Mouse (Mus musculus) MEL (cell line): Measurements from ENCODE around the gene Akap1. TPM values are rescaled to one million over a fixed set of nuclear protein-coding genes. Genes with fewer than 3 reads are reported as not detected.
A peak's percentile ranks its signal among the peaks of the same experiment; 100 is the strongest.

Experiments used
- DNase-seq: peaks from one replicate; pipeline ENCODE4 v3.0.0; 2011; ENCODE audit warnings: low read depth, low spot score
- H3K27ac ChIP-seq: 2 replicates; pipeline ENCODE4 v1.5.1; 2012; ENCODE audit warnings: low read depth, mild to moderate bottlenecking, control low read depth, low read length, moderate library complexity; ENCODE audit not compliant: control insufficient read depth
- H3K27me3 ChIP-seq, 2 experiments: fragments of 150-350 bp in 1 of 2; sonication (generic) in 1 of 2; 2 replicates each; pipeline ENCODE4 v1.6.1; 2012; ENCODE audit warnings: low read length in 2 of 2, mild to moderate bottlenecking in 2 of 2, improper control_type of control experiment in 1 of 2, moderate library complexity in 1 of 2; ENCODE audit not compliant: insufficient read depth in 2 of 2, control insufficient read depth in 1 of 2
- H3K36me3 ChIP-seq, 2 experiments: 2 replicates each; pipeline ENCODE4 v1.6.1; 2012 to 2014; ENCODE audit warnings: low read length in 2 of 2, improper control_type of control experiment in 1 of 2, inconsistent platforms in 1 of 2, mild to moderate bottlenecking in 1 of 2; ENCODE audit not compliant: insufficient read depth in 2 of 2, control insufficient read depth in 1 of 2
- H3K4me1 ChIP-seq, 2 experiments: fragments of 150-350 bp in 1 of 2; sonication (generic) in 1 of 2; 2 replicates each; pipeline ENCODE4 v1.6.1; 2012; ENCODE audit warnings: low read length in 2 of 2, improper control_type of control experiment in 1 of 2, mild to moderate bottlenecking in 1 of 2; ENCODE audit not compliant: insufficient read depth in 2 of 2, control insufficient read depth in 1 of 2
- H3K4me3 ChIP-seq, 2 experiments: fragments of 150-350 bp in 1 of 2; sonication (generic) in 1 of 2; 2 replicates each; pipeline ENCODE4 v1.5.1; 2012; ENCODE audit warnings: low read depth in 2 of 2, low read length in 2 of 2, mild to moderate bottlenecking in 2 of 2, moderate library complexity in 2 of 2, control low read depth in 1 of 2, improper control_type of control experiment in 1 of 2; ENCODE audit not compliant: control insufficient read depth in 1 of 2, insufficient read depth in 1 of 2
- H3K79me2 ChIP-seq: 2 replicates; pipeline ENCODE4 v1.6.1; 2012; ENCODE audit warnings: mild to moderate bottlenecking, low read length, moderate library complexity; ENCODE audit not compliant: control insufficient read depth, poor library complexity, insufficient read depth
- H3K9ac ChIP-seq: 2 replicates; pipeline ENCODE4 v1.6.1; 2012; ENCODE audit warnings: low read depth, mild to moderate bottlenecking, control low read depth, low read length, moderate library complexity; ENCODE audit not compliant: control insufficient read depth, poor library complexity, severe bottlenecking
- H3K9me3 ChIP-seq: fragments of 150-350 bp; sonication (generic); replicated peaks from 2 replicates; pipeline ENCODE4 v1.6.1; 2012; ENCODE audit warnings: mild to moderate bottlenecking, low read length, improper control_type of control experiment, moderate library complexity; ENCODE audit not compliant: insufficient read depth
- CTCF ChIP-seq, 3 experiments: IDR thresholded peaks in 2 of 3; conservative IDR thresholded peaks in 1 of 3; 2 replicates each; pipeline ENCODE4 v1.5.1; 2011 to 2012; ENCODE audit warnings: low read length in 3 of 3, low read depth in 2 of 3, mild to moderate bottlenecking in 2 of 3, improper control_type of control experiment in 1 of 3, inconsistent platforms in 1 of 3, mixed read lengths in 1 of 3, moderate library complexity in 1 of 3; ENCODE audit not compliant: control insufficient read depth in 1 of 3, insufficient read depth in 1 of 3, poor library complexity in 1 of 3, severe bottlenecking in 1 of 3
- E2F4 ChIP-seq: IDR thresholded peaks from 2 replicates; pipeline ENCODE4 v1.6.1; 2011; ENCODE audit warnings: low read depth, low read length, improper control_type of control experiment, borderline replicate concordance
- ETS1 ChIP-seq: IDR thresholded peaks from 2 replicates; pipeline ENCODE4 v1.6.1; 2012; ENCODE audit warnings: low read depth, mild to moderate bottlenecking, inconsistent platforms, low read length, improper control_type of control experiment, moderate library complexity
- GATA1 ChIP-seq: IDR thresholded peaks from 2 replicates; pipeline ENCODE4 v1.6.1; 2011; ENCODE audit warnings: low read depth, low read length, improper control_type of control experiment
- HCFC1 ChIP-seq: IDR thresholded peaks from 2 replicates; pipeline ENCODE4 v1.6.1; 2012; ENCODE audit warnings: low read depth, mild to moderate bottlenecking, inconsistent platforms, low read length, improper control_type of control experiment, moderate library complexity
- JUND ChIP-seq: IDR thresholded peaks from 2 replicates; pipeline ENCODE4 v1.6.1; 2011; ENCODE audit warnings: low read depth, mild to moderate bottlenecking, improper control_type of control experiment, low read length
- KAT2A ChIP-seq: conservative IDR thresholded peaks from 2 replicates; pipeline ENCODE4 v1.6.1; 2012; ENCODE audit warnings: low read depth, low read length, improper control_type of control experiment, inconsistent platforms
- MEF2A ChIP-seq: IDR thresholded peaks from 2 replicates; pipeline ENCODE4 v1.6.1; 2014; ENCODE audit warnings: low read depth, mild to moderate bottlenecking, inconsistent platforms, low read length, improper control_type of control experiment; ENCODE audit not compliant: poor library complexity, insufficient replicate concordance, severe bottlenecking; ENCODE audit errors: extremely low read depth
- NELFE ChIP-seq: IDR thresholded peaks from 2 replicates; pipeline ENCODE4 v1.6.1; 2011; ENCODE audit warnings: low read depth, low read length, improper control_type of control experiment
- RAD21 ChIP-seq: IDR thresholded peaks from 2 replicates; pipeline ENCODE4 v1.6.1; 2011; ENCODE audit warnings: mild to moderate bottlenecking, low read depth, low read length, improper control_type of control experiment
- RCOR1 ChIP-seq: IDR thresholded peaks from 2 replicates; pipeline ENCODE4 v1.6.1; 2012; ENCODE audit warnings: low read depth, mild to moderate bottlenecking, inconsistent platforms, low read length, improper control_type of control experiment
- TBP ChIP-seq: IDR thresholded peaks from 2 replicates; pipeline ENCODE4 v1.8.0; 2011; ENCODE audit warnings: low read depth, low read length, improper control_type of control experiment
- TCF12 ChIP-seq: IDR thresholded peaks from 2 replicates; pipeline ENCODE4 v1.6.1; 2014; ENCODE audit warnings: low read depth, mild to moderate bottlenecking, inconsistent platforms, low read length, improper control_type of control experiment, moderate library complexity
- ZKSCAN1 ChIP-seq: IDR thresholded peaks from 2 replicates; pipeline ENCODE4 v1.6.1; 2012; ENCODE audit warnings: low read depth, mild to moderate bottlenecking, inconsistent platforms, low read length, improper control_type of control experiment, moderate library complexity
- ZMIZ1 ChIP-seq: IDR thresholded peaks from 2 replicates; pipeline ENCODE4 v1.6.1; 2012; ENCODE audit warnings: low read depth, mild to moderate bottlenecking, inconsistent platforms, low read length, improper control_type of control experiment, moderate library complexity
- ZNF384 ChIP-seq: IDR thresholded peaks from 2 replicates; pipeline ENCODE4 v1.6.1; 2012; ENCODE audit warnings: low read depth, mild to moderate bottlenecking, inconsistent platforms, low read length, improper control_type of control experiment
- polyA plus RNA-seq, 2 experiments: library from polyadenylated mRNA; stranded (reverse) in 1 of 2; unstranded in 1 of 2; fragments of >175 nt in 1 of 2; fragments of >200 nt in 1 of 2; gene quantifications; 2 replicates each; pipeline versions ENCODE4 v1.2.1 to v1.2.4; 2012; ENCODE audit warnings: low replicate concordance in 2 of 2, low read depth in 1 of 2; ENCODE audit not compliant: insufficient read length in 2 of 2, insufficient read depth in 1 of 2, missing spikeins in 1 of 2
- total RNA-seq: library from RNA; depleted of rRNA; stranded (reverse); fragments of 300-350 nt; gene quantifications from 2 replicates; pipeline ENCODE4 v1.2.3, GENCODE M21; 2012

Gene Akap1
- total and polyA plus RNA-seq, 3 experiments = 39.0 to 70.5 (median 59.6) TPM

DNA sequence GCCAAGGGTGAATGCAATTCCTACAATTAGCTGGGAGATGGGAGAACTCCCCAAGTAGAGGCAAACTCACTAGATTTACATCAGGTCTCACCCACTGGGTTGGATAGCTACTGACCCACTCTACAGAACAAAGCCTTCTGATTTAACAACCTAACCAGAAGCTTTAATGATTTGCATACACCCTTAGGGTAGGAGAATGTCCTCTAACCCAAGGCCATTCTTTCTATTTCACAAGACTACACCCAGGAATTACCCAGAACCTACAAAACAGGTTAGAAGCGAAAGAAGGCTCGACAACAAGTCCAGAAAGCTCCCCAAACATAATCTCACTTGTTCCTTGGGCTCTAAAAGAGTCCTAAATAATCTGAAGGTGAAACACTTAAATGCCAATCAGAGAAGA lies 2.0 kb downstream of the Akap1 start:
- no peaks in the 10 kb centered on the region for H3K9me3 ChIP-seq
- no peak overlapping the region for H3K27ac ChIP-seq
- TF ChIP-seq RCOR1 (no peak), TBP (no peak), ETS1 (no peak)
- H3K4me1 ChIP-seq = peaks cover 9 to 18% of the 10 kb centered on the region in 2 experiments
- peaks cover 0 to 18% of the 10 kb centered on the region in 2 experiments; a peak in 2 of 4 replicates for H3K36me3 ChIP-seq
- H3K79me2 ChIP-seq = peaks cover 61% of the 10 kb centered on the region
- H3K27me3 ChIP-seq = no peaks in the 10 kb centered on the region
- H3K9ac ChIP-seq = peak overlapping the region; percentile 87
- no peak for DNase-seq
- peak overlapping the region; percentile 75 to 96 for H3K4me3 ChIP-seq

DNA sequence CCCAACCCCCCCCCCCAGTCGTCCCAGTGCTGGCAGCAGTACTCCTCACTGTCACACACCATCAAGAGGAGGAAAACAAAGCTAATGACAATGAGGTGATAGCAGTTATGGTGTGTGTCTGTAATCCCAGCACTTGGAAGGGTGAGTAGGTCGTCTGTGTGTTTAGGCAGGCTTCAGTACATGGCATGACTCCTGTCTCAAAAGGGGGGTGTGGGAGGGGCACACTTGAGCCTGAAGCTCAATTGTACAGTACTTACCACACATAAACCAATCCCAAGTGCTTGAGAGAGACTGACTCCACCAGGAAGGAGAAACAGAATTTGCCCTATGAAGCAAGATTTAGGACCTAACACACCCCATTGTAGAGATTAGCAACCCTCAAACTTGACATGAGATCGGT lies 3.3 kb downstream of the Akap1 start:
- no peaks in the 10 kb centered on the region for H3K27me3 ChIP-seq
- H3K9me3 ChIP-seq = no peaks in the 10 kb centered on the region
- no peak overlapping the region for H3K4me3 ChIP-seq
- H3K36me3 ChIP-seq = peaks cover 0 to 18% of the 10 kb centered on the region in 2 experiments; a peak in 2 of 4 replicates
- DNase-seq = no peak
- no peak overlapping the region for H3K9ac ChIP-seq
- H3K4me1 ChIP-seq = peaks cover 9 to 21% of the 10 kb centered on the region in 2 experiments
- TF ChIP-seq KAT2A = no peak
- no peak for TF ChIP-seq GATA1
- no peak for TF ChIP-seq RAD21
- no peak for TF ChIP-seq NELFE
- no peak for TF ChIP-seq JUND
- TF ChIP-seq E2F4 = no peak
- no peak for TF ChIP-seq ZKSCAN1
- TF ChIP-seq TBP = no peak
- TF ChIP-seq ZMIZ1 = no peak
- TF ChIP-seq HCFC1 = no peak
- no peak for TF ChIP-seq ZNF384
- no peak for TF ChIP-seq CTCF (IDR thresholded peaks at IDR 0.05 in 2 of 3, conservative IDR thresholded peaks at IDR 0.05 in 1 of 3; ENCODE audit: control insufficient read depth in 1 of 3, insufficient read depth in 1 of 3, low read depth in 2 of 3, low read length in 3 of 3, poor library complexity in 1 of 3, severe bottlenecking in 1 of 3)
- no peak for TF ChIP-seq MEF2A
- TF ChIP-seq, all 39 proteins: peak for 0
- Histone ChIP-seq H3K27ac (no peak overlapping the region), H3K79me2 (peaks cover 74% of the 10 kb centered on the region)

DNA sequence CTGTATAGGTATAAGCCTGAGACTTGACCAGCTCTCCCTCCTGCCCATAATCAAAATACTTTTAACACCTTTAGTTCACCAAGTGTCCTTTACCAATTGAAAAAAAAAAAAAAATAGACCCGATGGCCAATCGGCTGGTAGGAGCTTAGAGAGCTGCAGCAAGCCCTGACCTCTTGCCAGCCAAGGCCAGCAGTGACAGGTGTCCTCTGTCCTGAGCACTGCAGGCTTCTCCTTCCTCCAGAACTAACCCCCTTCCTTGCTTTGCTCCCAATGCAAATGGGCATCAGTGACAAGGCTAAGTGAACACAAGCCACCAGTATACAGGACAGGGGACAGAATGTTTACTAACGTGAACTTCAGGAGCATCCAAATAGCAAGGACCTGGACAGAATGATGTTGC lies 3.7 kb downstream of the Akap1 start:
- Histone ChIP-seq H3K79me2 (peaks cover 78% of the 10 kb centered on the region), H3K27me3 (no peaks in the 10 kb centered on the region), H3K4me3 (no peak overlapping the region), H3K9me3 (no peaks in the 10 kb centered on the region), H3K9ac (no peak overlapping the region), H3K27ac (no peak overlapping the region), H3K4me1 (peaks cover 9 to 25% of the 10 kb centered on the region in 2 experiments), H3K36me3 (peaks cover 0 to 20% of the 10 kb centered on the region in 2 experiments; a peak in 3 of 4 replicates)
- DNase-seq = no peak
- TF ChIP-seq RAD21 = no peak
- no peak for TF ChIP-seq E2F4
- no peak for TF ChIP-seq MEF2A
- TF ChIP-seq TBP = no peak
- TF ChIP-seq ZNF384 = no peak
- TF ChIP-seq TCF12 = no peak
